ENCODE assay signal across 14 mouse cellular contexts in the genomic region with DNA sequence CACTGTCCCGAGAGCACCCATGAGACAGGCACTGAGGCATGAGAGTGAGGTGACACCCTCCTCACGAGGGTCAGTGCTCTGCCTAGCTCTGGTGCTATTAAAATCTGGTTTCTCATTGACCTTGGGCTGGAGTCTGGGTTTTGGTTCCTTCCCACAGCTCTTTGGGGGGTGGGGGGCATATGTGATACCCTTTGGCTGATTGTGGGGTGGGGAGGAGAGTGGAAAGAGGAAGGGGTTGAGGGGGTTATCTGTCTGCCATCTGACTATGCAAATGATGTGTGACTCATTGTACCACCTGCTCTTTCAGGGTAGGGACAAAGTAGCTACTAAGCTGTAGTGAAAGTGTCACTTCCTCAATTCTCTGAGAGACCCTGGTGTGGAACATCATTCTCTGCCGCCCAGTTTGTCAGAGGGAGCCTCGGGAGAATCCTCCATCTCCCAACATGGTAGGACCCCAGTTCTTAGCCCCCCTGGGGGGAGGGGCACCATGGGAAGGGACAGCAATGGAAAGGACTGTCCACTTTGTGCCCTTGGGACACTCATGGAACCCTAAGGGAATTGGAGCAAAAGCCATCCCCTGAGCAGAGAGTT. TPM values are rescaled to one million over a fixed set of nuclear protein-coding genes. Genes with fewer than 3 reads are reported as not detected.
DNase-seq lines count a peak whose midpoint lies in the region; ATAC-seq lines count a peak whose summit lies in the region.
"Had no signal": no experiment of that assay in that cellular context is flagged by ENCODE, and none has a peak within 500 bp of the region (broad histone marks: within the 10 kb centered on the region; RNA-seq: fewer than 3 reads in every experiment).

A gene (plus strand): TSS at position 338 of the 591 bp plus-strand sequence.

- peak; percentile 75 for ATAC-seq in granulocyte monocyte progenitor cell, adult 5-6 weeks (replicated peaks; ENCODE audit: poor library complexity, severe bottlenecking)
- peak; percentile 84 for ATAC-seq in neutrophil, adult 5-6 weeks (ENCODE audit: extremely low read depth, insufficient number of reproducible peaks, low FRiP score, poor library complexity, severe bottlenecking)
- ATAC-seq: inflammation-experienced regulatory T-cells, adult 6 months had no signal

- DNase-seq in heart, adult 11 months: peak; percentile 93
- no peak for DNase-seq in heart, adult 8-10 months (ENCODE audit: low spot score)
- DNase-seq in 416B (ENCODE audit: low read depth): peak; percentile 70
- no peak for DNase-seq in layer of hippocampus, adult 8-10 months (ENCODE audit: low spot score in 2 of 2)
- no peak for DNase-seq in lung, postnatal 14 days
- no peak for DNase-seq in left cerebral cortex, postnatal 25 days (ENCODE audit: low spot score in 2 of 2)
- DNase-seq: adrenal gland, adult 8-10 months; heart, postnatal 36 days; kidney, postnatal 36 days; layer of hippocampus, postnatal 36 days; midbrain, embryonic 14.5 days had no signal

- intact Hi-C loops in left cerebral cortex, postnatal 25 days (cut with DNase I): no loop called here

RNA-seq across cellular contexts. Expression of the gene that starts here (rescaled TPM):
- total RNA-seq in heart, adult 8-10 months (2022): under 1 TPM; 0.33 to 0.57 (median 0.42) TPM
- 1.7 and 2.3 TPM in 2 replicates for total RNA-seq in granulocyte monocyte progenitor cell, adult 5-6 weeks (2014; fragmentation: Nextera tagmentation)
- total RNA-seq in granulocyte monocyte progenitor cell, adult 5-6 weeks (2017): 0.30 and 0.46 TPM in 2 replicates
- total RNA-seq in neutrophil, adult 5-6 weeks (2017): 14.5 and 14.8 TPM in 2 replicates
- total RNA-seq in layer of hippocampus, adult 8-10 months (2022): 1 to 10 TPM in 3 of 4 experiments, under 1 TPM in 1; 0.94 to 3.2 (median 2.1) TPM
- 1 to 10 TPM; 1.1 to 1.2 TPM for total RNA-seq in left cerebral cortex, postnatal 25 days (2021)

Comparison
In these comparisons a context has a peak if more than half of its experiments do, and no peak if none do; other contexts are left out.
1. DNase-seq: peak in heart, adult 11 months (single experiment) and 416B (single experiment); none in heart, adult 8-10 months (single experiment), layer of hippocampus, adult 8-10 months (0 of 2), lung, postnatal 14 days (single experiment) and left cerebral cortex, postnatal 25 days (0 of 2).